Mouse (Mus musculus) thymus, postnatal 0 days (tissue): ENCODE results near the gene Gnpat. TPM values are rescaled to one million over a fixed set of nuclear protein-coding genes. Genes with fewer than 3 reads are reported as not detected.

Experiments used
- DNase-seq: peaks from one replicate; pipeline ENCODE4 v3.0.0-alpha.2; 2015; ENCODE audit warnings: low spot score
- polyA plus RNA-seq: library from polyadenylated mRNA; unstranded; fragments of >200 nt; fragmentation: Nextera tagmentation; extraction: Ambion mirVana; gene quantifications from 2 replicates; pipeline ENCODE4 v1.2.1, GENCODE M21; 2015

Gnpat gene
- polyA plus RNA-seq, 1 experiment from 2014 or later: 78.9 TPM

- DNase-seq: no peak
These were observed 35.5 kb downstream of the Gnpat start for GRCm38 (mm10) chr8:124898251-124898905.

GRCm38 (mm10) chr8:124903198-124903597 lies 40.4 kb downstream of the Gnpat start:
- no peak for DNase-seq

- DNase-seq: no peak
These were observed 42.6 kb downstream of the Gnpat start for GRCm38 (mm10) chr8:124905482-124905881.

GRCm38 (mm10) chr8:124909936-124910335 lies 47.1 kb downstream of the Gnpat start:
- no peak for DNase-seq

GRCm38 (mm10) chr8:124910349-124910748 lies 47.5 kb downstream of the Gnpat start:
- DNase-seq: no peak

GRCm38 (mm10) chr8:124911938-124912872 lies 49.4 kb downstream of the Gnpat start:
- no peak for DNase-seq

- DNase-seq: no peak
These were observed 51.2 kb downstream of the Gnpat start for GRCm38 (mm10) chr8:124914061-124914460.

- no peak for DNase-seq
These were observed 55.1 kb downstream of the Gnpat start for GRCm38 (mm10) chr8:124917741-124918484.

- DNase-seq: no peak
These were observed 58.8 kb downstream of the Gnpat start for GRCm38 (mm10) chr8:124921369-124922279.

GRCm38 (mm10) chr8:124922490-124923089 lies 59.8 kb downstream of the Gnpat start:
- no peak for DNase-seq

GRCm38 (mm10) chr8:124923971-124924652 lies 61.3 kb downstream of the Gnpat start:
- DNase-seq: no peak

GRCm38 (mm10) chr8:124925544-124926266 lies 62.9 kb downstream of the Gnpat start:
- peak; percentile 53 for DNase-seq

GRCm38 (mm10) chr8:124926351-124926771 lies 63.5 kb downstream of the Gnpat start:
- no peak for DNase-seq

GRCm38 (mm10) chr8:124929006-124929405 lies 66.2 kb downstream of the Gnpat start:
- no peak for DNase-seq

- no peak for DNase-seq
These were observed 67.3 kb downstream of the Gnpat start for GRCm38 (mm10) chr8:124930086-124930485.

- peak; percentile 37 for DNase-seq
These were observed 67.8 kb downstream of the Gnpat start for GRCm38 (mm10) chr8:124930649-124931048.

GRCm38 (mm10) chr8:124932435-124932834 lies 69.6 kb downstream of the Gnpat start:
- DNase-seq: no peak

GRCm38 (mm10) chr8:124935116-124935515 lies 72.3 kb downstream of the Gnpat start:
- DNase-seq: no peak

GRCm38 (mm10) chr8:124936699-124937098 lies 73.9 kb downstream of the Gnpat start:
- DNase-seq: no peak
